Mouse (Mus musculus) embryonic fibroblast, embryonic 13.5 days (primary cell): Measurements from ENCODE around the gene Rgs12.

Experiments
- CTCF ChIP-seq: IDR thresholded peaks from 2 replicates; pipeline ENCODE4 v1.5.1; 2011; ENCODE audit warnings: mild to moderate bottlenecking, control low read depth, low read length, moderate library complexity, borderline replicate concordance; ENCODE audit not compliant: insufficient read depth
- POLR2A ChIP-seq: IDR thresholded peaks from 2 replicates; pipeline ENCODE4 v1.6.1; 2011; ENCODE audit warnings: low read depth, mild to moderate bottlenecking, control low read depth, low read length, moderate library complexity

DNA sequence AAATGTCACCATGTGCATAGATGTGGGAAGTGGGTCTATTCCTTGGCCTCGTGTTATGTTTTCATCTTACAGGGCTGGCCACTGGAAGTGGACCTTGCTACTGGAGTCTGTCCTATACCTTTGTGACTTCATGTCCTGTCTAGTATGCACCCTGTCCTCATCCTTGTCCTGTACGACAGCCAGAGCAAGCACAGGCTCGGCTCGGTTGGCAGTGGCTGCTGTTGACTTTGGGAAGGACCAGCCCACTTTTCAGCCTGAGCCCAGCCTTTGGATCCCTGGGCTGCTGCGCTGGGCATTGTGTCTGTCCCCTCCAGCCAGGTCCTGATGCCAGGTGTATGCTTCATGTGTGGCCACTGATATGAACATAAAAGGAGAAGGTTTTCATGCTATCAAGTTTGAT is 61.4 kb downstream of the Rgs12 start:
- no peak for TF ChIP-seq CTCF
- TF ChIP-seq POLR2A, result no peak
